Mouse (Mus musculus) lung, postnatal 0 days (tissue): ENCODE data around the gene Adi1. TPM values are rescaled to one million over a fixed set of nuclear protein-coding genes. Genes with fewer than 3 reads are reported as not detected.

ENCODE experiments used
- ATAC-seq: fragments of 200-750 bp; cut with Nextera tagmentation; 2 replicates; pipeline ENCODE4 v1.8.0; 2017; ENCODE audit warnings: moderate library complexity
- DNase-seq: peaks from one replicate; pipeline ENCODE4 v3.0.0-alpha.2; 2016; ENCODE audit warnings: low spot score
- H3K27ac ChIP-seq: fragments of 300-500 bp; sonication (generic); 2 replicates; pipeline ENCODE4 v1.5.1; 2014; ENCODE audit warnings: antibody characterized with exemption, mild to moderate bottlenecking, low read length, mixed read lengths
- H3K27me3 ChIP-seq: fragments of 300-500 bp; sonication (generic); replicated peaks from 2 replicates; pipeline ENCODE4 v1.6.1; 2014; ENCODE audit warnings: low read length, mixed read lengths; ENCODE audit not compliant: insufficient read depth
- H3K36me3 ChIP-seq: fragments of 300-500 bp; sonication (generic); 2 replicates; pipeline ENCODE4 v1.6.1; 2014; ENCODE audit warnings: low read length, mixed read lengths; ENCODE audit not compliant: insufficient read depth
- H3K4me1 ChIP-seq: fragments of 300-500 bp; sonication (generic); 2 replicates; pipeline ENCODE4 v1.6.1; 2014; ENCODE audit warnings: antibody characterized with exemption, low read depth, low read length, mixed read lengths; ENCODE audit not compliant: insufficient read depth
- H3K4me2 ChIP-seq: fragments of 300-500 bp; sonication (generic); replicated peaks from 2 replicates; pipeline ENCODE4 v1.6.1; 2014; ENCODE audit warnings: low read depth, mild to moderate bottlenecking, low read length, moderate library complexity, mixed read lengths
- H3K4me3 ChIP-seq: fragments of 300-500 bp; sonication (generic); 2 replicates; pipeline ENCODE4 v1.5.1; 2014; ENCODE audit warnings: low read depth, low read length
- H3K9ac ChIP-seq: fragments of 300-500 bp; sonication (generic); replicated peaks from 2 replicates; pipeline ENCODE4 v1.6.1; 2014; ENCODE audit warnings: low read depth, mild to moderate bottlenecking
- H3K9me3 ChIP-seq: fragments of 300-500 bp; sonication (generic); 2 replicates; pipeline ENCODE4 v1.6.1; 2016; ENCODE audit warnings: low read length, mixed read lengths
- CTCF ChIP-seq: IDR thresholded peaks from 2 replicates; pipeline ENCODE4 v1.5.1; 2016; ENCODE audit warnings: antibody characterized with exemption, mild to moderate bottlenecking
- EP300 ChIP-seq: IDR thresholded peaks from 2 replicates; pipeline ENCODE4 v1.6.1; 2016; ENCODE audit warnings: antibody characterized with exemption, mild to moderate bottlenecking, control low read depth
- WGBS: fragments of 180-500 bp; shearing (Covaris S2); extraction: QIAGEN DNeasy Blood & Tissue Kit; methylation state at CpG from one replicate; pipeline ENCODE4 v1.1.7; 2014; 5-methylcytosine and 5-hydroxymethylcytosine counted together
- microRNA-seq: library from miRNA; unstranded; fragments of <30 nt; microRNA quantifications from one replicate; pipeline ENCODE4, GENCODE M21; 2016
- polyA plus RNA-seq: library from polyadenylated mRNA; unstranded; fragments of >200 nt; fragmentation: Nextera tagmentation; extraction: Ambion mirVana; gene quantifications from 2 replicates; pipeline ENCODE4 v1.2.1, GENCODE M21; 2015

The Adi1 gene
- polyA plus RNA-seq, 1 experiment from 2014 or later: 54.5 TPM

- Histone ChIP-seq H3K4me2 (no peak overlapping the region), H3K9ac (no peak overlapping the region), H3K27ac (no peak overlapping the region), H3K4me1 (no peaks in the 10 kb centered on the region), H3K36me3 (no peaks in the 10 kb centered on the region), H3K27me3 (no peaks in the 10 kb centered on the region), H3K9me3 (no peaks in the 10 kb centered on the region), H3K4me3 (no peak overlapping the region)
- DNase-seq: no peak
- WGBS: 77% methylated on average over 5 of the region's 5 CpGs
- TF ChIP-seq EP300: no peak
- no peak for TF ChIP-seq CTCF
- no peak for ATAC-seq
These were observed 52.0 kb downstream of the Adi1 start for GRCm38 (mm10) chr12:28727061-28727460.

Small RNAs within 50 kb of the gene (microRNA-seq; reads per million reads assigned to microRNA genes)
- gene Mir6937: not detected

Other genes with a start within 250 kb of the Adi1 start
- gene Dcdc2c, start 122.8 kb upstream of the Adi1 start, polyA plus RNA-seq: 0.14 TPM in 1 of 2 replicates, not detected in the other
- not detected in 2 replicates for gene Allc, start 92.7 kb upstream of the Adi1 start, polyA plus RNA-seq
- 2.2 and 2.8 TPM in 2 replicates for gene Colec11, start 51.9 kb upstream of the Adi1 start, polyA plus RNA-seq
- 575 and 592 TPM in 2 replicates for gene Rps7, start 39.3 kb upstream of the Adi1 start, polyA plus RNA-seq
- gene Rnaseh1, start 25.6 kb upstream of the Adi1 start, polyA plus RNA-seq: 18.9 and 21.5 TPM in 2 replicates
- gene Trappc12, start 75.2 kb downstream of the Adi1 start, polyA plus RNA-seq: 19.0 and 21.2 TPM in 2 replicates
- gene Eipr1, start 76.6 kb downstream of the Adi1 start, polyA plus RNA-seq: 18.2 and 21.6 TPM in 2 replicates